Mouse (Mus musculus) embryonic facial prominence, embryonic 13.5 days (tissue): ENCODE measurements around the gene Ppp1ca. TPM values are rescaled to one million over a fixed set of nuclear protein-coding genes. Genes with fewer than 3 reads are reported as not detected.

Experiments used
- microRNA-seq: library from miRNA; unstranded; fragments of <30 nt; microRNA quantifications from one replicate; pipeline ENCODE4, GENCODE M21; 2016
- polyA plus RNA-seq: library from polyadenylated mRNA; unstranded; fragments of >200 nt; fragmentation: Nextera tagmentation; extraction: Ambion mirVana; gene quantifications from 2 replicates; pipeline ENCODE4 v1.2.1, GENCODE M21; 2015

Ppp1ca gene
- polyA plus RNA-seq, 1 experiment from 2014 or later: 789 TPM

Small RNA genes within 50 kb of the gene (microRNA-seq; reads per million reads assigned to microRNA genes)
- gene Gm26115: not detected

Other genes with a start within 250 kb of the Ppp1ca start
- 0.24 TPM in 1 of 2 replicates, not detected in the other for gene Aldh3b3, start 233.4 kb upstream of the Ppp1ca start, polyA plus RNA-seq
- 7.9 and 8.2 TPM in 2 replicates for gene Aldh3b2, start 219.7 kb upstream of the Ppp1ca start, polyA plus RNA-seq
- 3.1 and 3.7 TPM in 2 replicates for gene Acy3, start 205.5 kb upstream of the Ppp1ca start, polyA plus RNA-seq
- not detected in 2 replicates for gene Tbx10, start 199.3 kb upstream of the Ppp1ca start, polyA plus RNA-seq
- 36.5 and 37.8 TPM in 2 replicates for gene Nudt8, start 191.5 kb upstream of the Ppp1ca start, polyA plus RNA-seq
- 5.6 and 6.5 TPM in 2 replicates for gene Gm49405, start 191.4 kb upstream of the Ppp1ca start, polyA plus RNA-seq
- gene Doc2g, start 188.8 kb upstream of the Ppp1ca start, polyA plus RNA-seq: 7.3 and 8.1 TPM in 2 replicates
- gene Ndufv1, start 179.3 kb upstream of the Ppp1ca start, polyA plus RNA-seq: 178 and 206 TPM in 2 replicates
- 535 and 609 TPM in 2 replicates for gene Gstp1, start 154.1 kb upstream of the Ppp1ca start, polyA plus RNA-seq
- 1.2 and 3.4 TPM in 2 replicates for gene Gstp2, start 146.0 kb upstream of the Ppp1ca start, polyA plus RNA-seq
- 0.32 and 0.41 TPM in 2 replicates for gene Gstp3, start 132.5 kb upstream of the Ppp1ca start, polyA plus RNA-seq
- gene Cabp2, start 110.5 kb upstream of the Ppp1ca start, polyA plus RNA-seq: not detected in 2 replicates
- 55.6 and 62.3 TPM in 2 replicates for gene Cdk2ap2, start 94.9 kb upstream of the Ppp1ca start, polyA plus RNA-seq
- gene Pitpnm1, start 92.1 kb upstream of the Ppp1ca start, polyA plus RNA-seq: 6.4 and 8.3 TPM in 2 replicates
- 97.6 and 107 TPM in 2 replicates for gene Aip, start 66.2 kb upstream of the Ppp1ca start, polyA plus RNA-seq
- not detected in 2 replicates for gene Gpr152, start 52.3 kb upstream of the Ppp1ca start, polyA plus RNA-seq
- not detected in 2 replicates for gene Cabp4, start 48.0 kb upstream of the Ppp1ca start, polyA plus RNA-seq
- gene Coro1b, start 43.4 kb upstream of the Ppp1ca start, polyA plus RNA-seq: 129 and 150 TPM in 2 replicates
- gene Ptprcap, start 38.5 kb upstream of the Ppp1ca start, polyA plus RNA-seq: 2.8 and 3.0 TPM in 2 replicates
- gene Rps6kb2, start 28.7 kb upstream of the Ppp1ca start, polyA plus RNA-seq: 65.5 and 69.6 TPM in 2 replicates
- gene Carns1, start 16.6 kb upstream of the Ppp1ca start, polyA plus RNA-seq: 1.7 and 3.0 TPM in 2 replicates
- gene Tbc1d10c, start 781 bp upstream of the Ppp1ca start, polyA plus RNA-seq: 1.8 and 3.1 TPM in 2 replicates
- gene Rad9a, start 9.6 kb downstream of the Ppp1ca start, polyA plus RNA-seq: 34.1 and 37.3 TPM in 2 replicates
- gene Clcf1, start 22.2 kb downstream of the Ppp1ca start, polyA plus RNA-seq: 11.1 and 11.5 TPM in 2 replicates
- not detected in 2 replicates for gene AC109138.7, start 22.3 kb downstream of the Ppp1ca start, polyA plus RNA-seq
- 21.2 and 24.9 TPM in 2 replicates for gene Pold4, start 39.8 kb downstream of the Ppp1ca start, polyA plus RNA-seq
- gene Ssh3, start 77.1 kb downstream of the Ppp1ca start, polyA plus RNA-seq: 17.4 and 20.3 TPM in 2 replicates
- 12.6 and 13.5 TPM in 2 replicates for gene Ankrd13d, start 91.1 kb downstream of the Ppp1ca start, polyA plus RNA-seq
- gene Grk2, start 114.2 kb downstream of the Ppp1ca start, polyA plus RNA-seq: 17.0 and 19.6 TPM in 2 replicates
- gene Kdm2a, start 206.2 kb downstream of the Ppp1ca start, polyA plus RNA-seq: 53.6 and 59.4 TPM in 2 replicates
- gene Rhod, start 247.4 kb downstream of the Ppp1ca start, polyA plus RNA-seq: 39.2 and 42.7 TPM in 2 replicates